Mouse (Mus musculus) embryonic facial prominence, embryonic 12.5 days (tissue): ENCODE data around the gene Reps1. TPM values are rescaled to one million over a fixed set of nuclear protein-coding genes. Genes with fewer than 3 reads are reported as not detected.
A peak's percentile ranks its signal among the peaks of the same experiment; 100 is the strongest.

ENCODE experiments used
- ATAC-seq: fragments of 200-750 bp; cut with Nextera tagmentation; 2 replicates; pipeline ENCODE4 v1.8.0; 2017; ENCODE audit not compliant: insufficient number of reproducible peaks, insufficient read depth, low FRiP score, low TSS enrichment
- H3K27ac ChIP-seq: fragments of 300-500 bp; sonication (generic); 2 replicates; pipeline ENCODE4 v1.5.1; 2016; ENCODE audit warnings: mild to moderate bottlenecking
- H3K27me3 ChIP-seq: fragments of 300-500 bp; sonication (generic); 2 replicates; pipeline ENCODE4 v1.6.1; 2016; ENCODE audit warnings: mild to moderate bottlenecking, moderate library complexity
- H3K36me3 ChIP-seq: fragments of 300-500 bp; sonication (generic); 2 replicates; pipeline ENCODE4 v1.6.1; 2016; ENCODE audit warnings: mild to moderate bottlenecking
- H3K4me1 ChIP-seq: fragments of 300-500 bp; sonication (generic); 2 replicates; pipeline ENCODE4 v1.6.1; 2016
- H3K4me2 ChIP-seq: fragments of 300-500 bp; sonication (generic); replicated peaks from 2 replicates; pipeline ENCODE4 v1.6.1; 2016; ENCODE audit warnings: mild to moderate bottlenecking, moderate library complexity
- H3K4me3 ChIP-seq: fragments of 300-500 bp; sonication (generic); 2 replicates; pipeline ENCODE4 v1.5.1; 2016; ENCODE audit warnings: mild to moderate bottlenecking
- H3K9ac ChIP-seq: fragments of 300-500 bp; sonication (generic); 2 replicates; pipeline ENCODE4 v1.6.1; 2016; ENCODE audit warnings: mild to moderate bottlenecking, moderate library complexity
- H3K9me3 ChIP-seq: fragments of 300-500 bp; sonication (generic); 2 replicates; pipeline ENCODE4 v1.6.1; 2016; ENCODE audit warnings: mild to moderate bottlenecking, moderate library complexity
- WGBS: fragments of 180-500 bp; shearing (Covaris S2); methylation state at CpG from one replicate; pipeline ENCODE4 v1.1.7; 2016; 5-methylcytosine and 5-hydroxymethylcytosine counted together
- polyA plus RNA-seq: library from polyadenylated mRNA; unstranded; fragments of >200 nt; fragmentation: Nextera tagmentation; extraction: Ambion mirVana; gene quantifications from 2 replicates; pipeline ENCODE4 v1.2.1, GENCODE M21; 2016

Reps1 gene
- polyA plus RNA-seq, 1 experiment from 2014 or later = 23.8 TPM

- no peak overlapping the region for H3K9ac ChIP-seq
- WGBS = 74% methylated on average over 5 of the region's 5 CpGs
- ATAC-seq = no peak
- no peaks in the 10 kb centered on the region for H3K9me3 ChIP-seq
- no peaks in the 10 kb centered on the region for H3K36me3 ChIP-seq
- no peaks in the 10 kb centered on the region for H3K27me3 ChIP-seq
- H3K4me1 ChIP-seq = no peaks in the 10 kb centered on the region
- H3K27ac ChIP-seq = no peak overlapping the region
- no peak overlapping the region for H3K4me3 ChIP-seq
- no peak overlapping the region for H3K4me2 ChIP-seq
Measured at GRCm38 (mm10) chr10:18036849-18037248, 18.8 kb upstream of the Reps1 start.

GRCm38 (mm10) chr10:18046380-18046779 lies 9.3 kb upstream of the Reps1 start:
- Histone ChIP-seq H3K27me3 (no peaks in the 10 kb centered on the region), H3K9me3 (no peaks in the 10 kb centered on the region), H3K36me3 (no peaks in the 10 kb centered on the region), H3K9ac (no peak overlapping the region), H3K4me1 (no peaks in the 10 kb centered on the region), H3K4me3 (no peak overlapping the region), H3K4me2 (no peak overlapping the region), H3K27ac (no peak overlapping the region)
- ATAC-seq = no peak

- no peak overlapping the region for H3K27ac ChIP-seq
- H3K9ac ChIP-seq = no peak overlapping the region
- H3K36me3 ChIP-seq = no peaks in the 10 kb centered on the region
- H3K4me2 ChIP-seq = no peak overlapping the region
- H3K9me3 ChIP-seq = no peaks in the 10 kb centered on the region
- no peaks in the 10 kb centered on the region for H3K27me3 ChIP-seq
- 73% methylated on average over 10 of the region's 10 CpGs for WGBS
- H3K4me3 ChIP-seq = no peak overlapping the region
- no peak for ATAC-seq
- H3K4me1 ChIP-seq = no peaks in the 10 kb centered on the region
Measured at GRCm38 (mm10) chr10:18047380-18048146, 8.1 kb upstream of the Reps1 start.

- Histone ChIP-seq H3K4me3 (peak overlapping the region; percentile 89), H3K36me3 (no peaks in the 10 kb centered on the region), H3K9ac (peak overlapping the region; percentile 96), H3K9me3 (no peaks in the 10 kb centered on the region), H3K4me1 (peaks cover 17% of the 10 kb centered on the region), H3K4me2 (peak overlapping the region; percentile 73), H3K27me3 (no peaks in the 10 kb centered on the region), H3K27ac (peak overlapping the region; percentile 94)
- ATAC-seq = peak; percentile 96
- WGBS = 2% methylated on average over 39 of the region's 61 CpGs
Measured at GRCm38 (mm10) chr10:18055009-18055695, 509 bp upstream of the Reps1 start.

GRCm38 (mm10) chr10:18056391-18056745 lies 707 bp downstream of the Reps1 start:
- H3K9ac ChIP-seq = peak overlapping the region; percentile 96
- no peak for ATAC-seq
- H3K4me1 ChIP-seq = peaks cover 17% of the 10 kb centered on the region
- no peaks in the 10 kb centered on the region for H3K36me3 ChIP-seq
- H3K4me2 ChIP-seq = peak overlapping the region; percentile 73
- H3K9me3 ChIP-seq = no peaks in the 10 kb centered on the region
- peak overlapping the region; percentile 94 for H3K27ac ChIP-seq
- H3K27me3 ChIP-seq = no peaks in the 10 kb centered on the region
- WGBS = under 1% methylated on average over 8 of the region's 8 CpGs
- peak overlapping the region; percentile 89 for H3K4me3 ChIP-seq

GRCm38 (mm10) chr10:18058681-18059338 lies 3.1 kb downstream of the Reps1 start:
- Histone ChIP-seq H3K4me3 (no peak overlapping the region), H3K4me2 (no peak overlapping the region), H3K27me3 (no peaks in the 10 kb centered on the region), H3K36me3 (no peaks in the 10 kb centered on the region), H3K9ac (no peak overlapping the region), H3K4me1 (peaks cover 17% of the 10 kb centered on the region), H3K27ac (no peak overlapping the region), H3K9me3 (no peaks in the 10 kb centered on the region)
- 78% methylated on average over 9 of the region's 9 CpGs for WGBS
- ATAC-seq = no peak

GRCm38 (mm10) chr10:18059807-18060206 lies 4.1 kb downstream of the Reps1 start:
- WGBS = 86% methylated on average over 13 of the region's 13 CpGs
- Histone ChIP-seq H3K27me3 (no peaks in the 10 kb centered on the region), H3K4me2 (no peak overlapping the region), H3K9me3 (no peaks in the 10 kb centered on the region), H3K36me3 (no peaks in the 10 kb centered on the region), H3K27ac (no peak overlapping the region), H3K4me3 (no peak overlapping the region), H3K4me1 (peaks cover 17% of the 10 kb centered on the region), H3K9ac (no peak overlapping the region)
- no peak for ATAC-seq

- no peak overlapping the region for H3K27ac ChIP-seq
- H3K27me3 ChIP-seq = no peaks in the 10 kb centered on the region
- no peak overlapping the region for H3K9ac ChIP-seq
- no peak for ATAC-seq
- no peaks in the 10 kb centered on the region for H3K9me3 ChIP-seq
- no peaks in the 10 kb centered on the region for H3K36me3 ChIP-seq
- no peak overlapping the region for H3K4me3 ChIP-seq
- peaks cover 17% of the 10 kb centered on the region for H3K4me1 ChIP-seq
- WGBS = 89% methylated on average over 2 of the region's 2 CpGs
- H3K4me2 ChIP-seq = no peak overlapping the region
Measured at GRCm38 (mm10) chr10:18060778-18061177, 5.1 kb downstream of the Reps1 start.

- Histone ChIP-seq H3K9me3 (no peaks in the 10 kb centered on the region), H3K4me1 (peaks cover 17% of the 10 kb centered on the region), H3K9ac (no peak overlapping the region), H3K36me3 (no peaks in the 10 kb centered on the region), H3K27ac (no peak overlapping the region), H3K4me3 (no peak overlapping the region), H3K27me3 (no peaks in the 10 kb centered on the region), H3K4me2 (no peak overlapping the region)
- ATAC-seq = no peak
- WGBS = 88% methylated on average over 4 of the region's 4 CpGs
Measured at GRCm38 (mm10) chr10:18061533-18061932, 5.9 kb downstream of the Reps1 start.

GRCm38 (mm10) chr10:18064606-18065228 lies 9.1 kb downstream of the Reps1 start:
- Histone ChIP-seq H3K9me3 (no peaks in the 10 kb centered on the region), H3K4me3 (no peak overlapping the region), H3K36me3 (no peaks in the 10 kb centered on the region), H3K4me2 (no peak overlapping the region), H3K27me3 (no peaks in the 10 kb centered on the region), H3K9ac (no peak overlapping the region), H3K4me1 (peaks cover 8% of the 10 kb centered on the region), H3K27ac (no peak overlapping the region)
- 91% methylated on average over 7 of the region's 7 CpGs for WGBS
- ATAC-seq = no peak

- H3K4me1 ChIP-seq = peaks cover 8% of the 10 kb centered on the region
- no peak overlapping the region for H3K4me3 ChIP-seq
- no peaks in the 10 kb centered on the region for H3K9me3 ChIP-seq
- no peak overlapping the region for H3K27ac ChIP-seq
- no peaks in the 10 kb centered on the region for H3K27me3 ChIP-seq
- H3K9ac ChIP-seq = no peak overlapping the region
- no peak overlapping the region for H3K4me2 ChIP-seq
- 89% methylated on average over 10 of the region's 10 CpGs for WGBS
- H3K36me3 ChIP-seq = no peaks in the 10 kb centered on the region
- no peak for ATAC-seq
Measured at GRCm38 (mm10) chr10:18066031-18066439, 10.4 kb downstream of the Reps1 start.
